Mouse (Mus musculus): ENCODE measurements around the gene Odf3b. TPM values are rescaled to one million over a fixed set of nuclear protein-coding genes. Genes with fewer than 3 reads are reported as not detected.

Odf3b gene
- polyA plus RNA-seq, 1 experiment, result not detected

DNA sequence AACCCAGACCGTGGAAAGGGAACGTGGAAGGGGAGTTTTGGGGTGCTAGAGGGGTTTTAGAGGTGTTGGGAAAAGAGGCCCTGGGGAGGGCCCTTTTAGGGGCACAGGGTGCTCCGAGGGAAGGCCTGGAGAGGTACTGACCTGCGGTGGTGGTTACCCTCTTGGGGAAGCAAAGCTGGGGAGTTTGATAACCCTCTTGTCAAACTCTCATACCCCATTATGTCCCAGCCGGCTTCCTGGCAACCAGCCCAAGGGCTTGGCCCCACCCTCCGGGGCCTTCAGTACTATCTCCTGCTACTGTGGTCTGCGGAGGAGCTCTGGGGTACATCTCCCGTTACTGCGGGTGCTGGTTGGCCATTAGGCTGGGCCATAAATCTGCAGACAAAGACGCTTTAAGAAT, 347 bp upstream of the Odf3b start:
- Histone ChIP-seq H3K27me3 (ENCODE audit: control insufficient read depth, insufficient read depth, insufficient read length) (peaks cover 54% of the 10 kb centered on the region), H3K36me3 (ENCODE audit: control insufficient read depth, insufficient read depth) (no peaks in the 10 kb centered on the region), H3K79me3 (ENCODE audit: low read depth) (no peaks in the 10 kb centered on the region), H3ac (ENCODE audit: control insufficient read depth, insufficient read length, low read depth) (no peak overlapping the region), H3K79me2 (ENCODE audit: control insufficient read depth, insufficient read depth) (no peaks in the 10 kb centered on the region), H3K4me3 (ENCODE audit: insufficient read depth, poor library complexity, severe bottlenecking) (no peak overlapping the region)
- TF ChIP-seq CEBPB (IDR thresholded peaks at IDR 0.05; ENCODE audit: low read depth) (no peak), MYOD1 (IDR thresholded peaks at IDR 0.05; ENCODE audit: control insufficient read depth, insufficient read length, low read depth) (no peak), MAX (IDR thresholded peaks at IDR 0.05) (no peak), MYOG (IDR thresholded peaks at IDR 0.05; ENCODE audit: control insufficient read depth, extremely low read depth, insufficient read length) (no peak), CTCF (IDR thresholded peaks at IDR 0.05; ENCODE audit: control insufficient read depth, insufficient read depth, insufficient read length) (no peak), USF1 (IDR thresholded peaks at IDR 0.05; ENCODE audit: low read depth) (no peak), FOSL1 (IDR thresholded peaks at IDR 0.05; ENCODE audit: insufficient read depth, low read length, poor library complexity, severe bottlenecking) (no peak)

GRCm38 (mm10) chr15:89377938-89378828, 899 bp downstream of the Odf3b start:
- H3K4me3 ChIP-seq (ENCODE audit: insufficient read depth, poor library complexity, severe bottlenecking), result no peak overlapping the region

GRCm38 (mm10) chr15:89377362-89377761, 1.7 kb downstream of the Odf3b start:
- TF ChIP-seq USF1 (IDR thresholded peaks at IDR 0.05; ENCODE audit: low read depth), result no peak
- TF ChIP-seq MAX (IDR thresholded peaks at IDR 0.05), result no peak
- TF ChIP-seq CTCF (IDR thresholded peaks at IDR 0.05; ENCODE audit: control insufficient read depth, insufficient read depth, insufficient read length), result no peak
- TF ChIP-seq MYOD1 (IDR thresholded peaks at IDR 0.05; ENCODE audit: control insufficient read depth, insufficient read length, low read depth), result no peak
- no peak for TF ChIP-seq CEBPB (IDR thresholded peaks at IDR 0.05; ENCODE audit: low read depth)
- TF ChIP-seq FOSL1 (IDR thresholded peaks at IDR 0.05; ENCODE audit: insufficient read depth, low read length, poor library complexity, severe bottlenecking), result no peak
- TF ChIP-seq MYOG (IDR thresholded peaks at IDR 0.05; ENCODE audit: control insufficient read depth, extremely low read depth, insufficient read length), result no peak
- H3K79me3 ChIP-seq (ENCODE audit: low read depth), result peaks cover 5% of the 10 kb centered on the region
- H3K36me3 ChIP-seq (ENCODE audit: control insufficient read depth, insufficient read depth), result peaks cover 5% of the 10 kb centered on the region
- H3ac ChIP-seq (ENCODE audit: control insufficient read depth, insufficient read length, low read depth), result no peak overlapping the region
- H3K27me3 ChIP-seq (ENCODE audit: control insufficient read depth, insufficient read depth, insufficient read length), result peaks cover 37% of the 10 kb centered on the region
- H3K79me2 ChIP-seq (ENCODE audit: control insufficient read depth, insufficient read depth), result peaks cover 10% of the 10 kb centered on the region
- H3K4me3 ChIP-seq (ENCODE audit: insufficient read depth, poor library complexity, severe bottlenecking), result no peak overlapping the region

More at GRCm38 (mm10) chr15:89377938-89378828, 899 bp downstream of the Odf3b start:
- TF ChIP-seq CEBPB (IDR thresholded peaks at IDR 0.05; ENCODE audit: low read depth) (no peak), USF1 (IDR thresholded peaks at IDR 0.05; ENCODE audit: low read depth) (no peak), MYOD1 (IDR thresholded peaks at IDR 0.05; ENCODE audit: control insufficient read depth, insufficient read length, low read depth) (no peak), CTCF (IDR thresholded peaks at IDR 0.05; ENCODE audit: control insufficient read depth, insufficient read depth, insufficient read length) (no peak), FOSL1 (IDR thresholded peaks at IDR 0.05; ENCODE audit: insufficient read depth, low read length, poor library complexity, severe bottlenecking) (no peak), MAX (IDR thresholded peaks at IDR 0.05) (no peak), MYOG (IDR thresholded peaks at IDR 0.05; ENCODE audit: control insufficient read depth, extremely low read depth, insufficient read length) (no peak)
- Histone ChIP-seq H3K79me3 (ENCODE audit: low read depth) (no peaks in the 10 kb centered on the region), H3K79me2 (ENCODE audit: control insufficient read depth, insufficient read depth) (peaks cover 2% of the 10 kb centered on the region), H3ac (ENCODE audit: control insufficient read depth, insufficient read length, low read depth) (no peak overlapping the region), H3K27me3 (ENCODE audit: control insufficient read depth, insufficient read depth, insufficient read length) (peaks cover 45% of the 10 kb centered on the region), H3K36me3 (ENCODE audit: control insufficient read depth, insufficient read depth) (no peaks in the 10 kb centered on the region)

DNA sequence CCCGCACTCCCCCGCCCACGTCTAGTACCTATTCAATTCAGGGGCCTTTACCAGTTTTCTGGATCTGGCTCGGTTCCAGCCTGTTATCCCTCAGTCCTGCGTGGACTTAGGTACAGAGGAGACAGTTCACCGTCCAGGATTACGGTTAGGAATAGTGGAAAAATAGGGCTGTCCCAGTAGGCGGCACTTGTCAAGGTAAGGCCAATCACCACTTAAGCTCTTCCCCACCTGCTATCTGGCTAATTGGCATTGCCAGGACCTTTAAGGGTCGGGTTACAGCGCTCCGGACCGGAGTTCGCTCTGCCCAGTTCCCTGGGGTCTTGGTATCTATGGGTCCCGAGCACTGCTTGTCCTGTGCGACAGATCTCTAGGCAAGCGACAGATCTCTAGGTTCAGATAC, 2.1 kb downstream of the Odf3b start, which contains the start of gene Tymp:
Gene Tymp, minus strand, starts transcription at position 83 of the 400 bp plus-strand sequence.
- no peak for TF ChIP-seq USF1 (IDR thresholded peaks at IDR 0.05; ENCODE audit: low read depth)
- H3K79me3 ChIP-seq (ENCODE audit: low read depth), result peaks cover 8% of the 10 kb centered on the region
- peaks cover 33% of the 10 kb centered on the region for H3K27me3 ChIP-seq (ENCODE audit: control insufficient read depth, insufficient read depth, insufficient read length)

GRCm38 (mm10) chr15:89376040-89376439, 3.0 kb downstream of the Odf3b start:
- no peak overlapping the region for H3ac ChIP-seq (ENCODE audit: control insufficient read depth, insufficient read length, low read depth)
- peaks cover 23% of the 10 kb centered on the region for H3K79me2 ChIP-seq (ENCODE audit: control insufficient read depth, insufficient read depth)
- no peak for TF ChIP-seq CEBPB (IDR thresholded peaks at IDR 0.05; ENCODE audit: low read depth)
- no peak for TF ChIP-seq MYOG (IDR thresholded peaks at IDR 0.05; ENCODE audit: control insufficient read depth, extremely low read depth, insufficient read length)
- no peak for TF ChIP-seq MYOD1 (IDR thresholded peaks at IDR 0.05; ENCODE audit: control insufficient read depth, insufficient read length, low read depth)
- no peak for TF ChIP-seq CTCF (IDR thresholded peaks at IDR 0.05; ENCODE audit: control insufficient read depth, insufficient read depth, insufficient read length)
- TF ChIP-seq MAX (IDR thresholded peaks at IDR 0.05), result no peak
- no peak for TF ChIP-seq USF1 (IDR thresholded peaks at IDR 0.05; ENCODE audit: low read depth)
- TF ChIP-seq FOSL1 (IDR thresholded peaks at IDR 0.05; ENCODE audit: insufficient read depth, low read length, poor library complexity, severe bottlenecking), result no peak
- H3K27me3 ChIP-seq (ENCODE audit: control insufficient read depth, insufficient read depth, insufficient read length), result peaks cover 33% of the 10 kb centered on the region
- H3K4me3 ChIP-seq (ENCODE audit: insufficient read depth, poor library complexity, severe bottlenecking), result no peak overlapping the region
- H3K79me3 ChIP-seq (ENCODE audit: low read depth), result peaks cover 10% of the 10 kb centered on the region
- peaks cover 18% of the 10 kb centered on the region for H3K36me3 ChIP-seq (ENCODE audit: control insufficient read depth, insufficient read depth)

More for the DNA sequence above, 2.1 kb downstream of the Odf3b start, which contains the start of gene Tymp:
- no peak within 1 kb of the TSS for H3ac ChIP-seq (ENCODE audit: control insufficient read depth, insufficient read length, low read depth)
- no peak within 1 kb of the TSS for H3K4me3 ChIP-seq (ENCODE audit: insufficient read depth, poor library complexity, severe bottlenecking)
- H3K36me3 ChIP-seq (ENCODE audit: control insufficient read depth, insufficient read depth), result peaks cover 9% of the 10 kb centered on the region
- H3K79me2 ChIP-seq (ENCODE audit: control insufficient read depth, insufficient read depth), result peaks cover 14% of the 10 kb centered on the region

Measured in C2C12 (cell line).